Mouse (Mus musculus): ENCODE measurements around the gene Usp5. TPM values are rescaled to one million over a fixed set of nuclear protein-coding genes. Genes with fewer than 3 reads are reported as not detected.
"Not testable (repeated sequence)": the region's sequence is repeated elsewhere in the genome, so short reads cannot be mapped to it uniquely, and the experiment has no call there.

Gene Usp5
- total and polyA plus RNA-seq, 2 experiments from 2014 or later, result 191 to 215 TPM

DNA sequence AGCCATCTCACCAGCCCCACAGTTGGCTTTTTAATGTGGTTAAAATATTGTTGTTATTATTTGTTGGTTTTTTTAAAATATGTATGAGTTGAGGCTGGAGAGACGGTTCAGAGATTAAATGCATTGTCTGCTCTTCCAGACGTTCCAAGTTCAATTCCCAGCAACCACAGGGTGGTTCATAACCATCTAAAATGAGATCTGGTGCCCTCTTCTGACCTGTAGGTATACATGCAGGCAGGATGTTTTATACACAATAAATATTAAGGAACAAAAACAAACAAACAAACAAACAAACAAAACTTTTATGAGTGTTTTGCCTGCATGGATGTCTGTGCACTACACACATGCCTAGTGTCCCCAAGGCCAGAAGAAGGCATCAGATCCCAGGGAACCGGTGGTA, 26.2 kb downstream of the Usp5 start:
- no peak for TF ChIP-seq CTCF (IDR thresholded peaks at IDR 0.05; ENCODE audit: low read depth)
- DNase-seq, result no peak
- Histone ChIP-seq H3K4me2 (ENCODE audit: low read depth) (no peak overlapping the region), H3K9ac (no peak overlapping the region), H3K4me3 (ENCODE audit: low read depth, low read length) (no peak overlapping the region), H3K9me3 (ENCODE audit: low read length) (no peaks in the 10 kb centered on the region), H3K27me3 (ENCODE audit: insufficient read depth, low read length) (no peaks in the 10 kb centered on the region), H3K4me1 (ENCODE audit: insufficient read depth) (no peaks in the 10 kb centered on the region), H3K27ac (ENCODE audit: low read depth, low read length) (no peak overlapping the region), H3K36me3 (ENCODE audit: insufficient read depth) (no peaks in the 10 kb centered on the region)
- ATAC-seq, result no peak
- 77% methylated on average over 3 of the region's 3 CpGs for WGBS

DNA sequence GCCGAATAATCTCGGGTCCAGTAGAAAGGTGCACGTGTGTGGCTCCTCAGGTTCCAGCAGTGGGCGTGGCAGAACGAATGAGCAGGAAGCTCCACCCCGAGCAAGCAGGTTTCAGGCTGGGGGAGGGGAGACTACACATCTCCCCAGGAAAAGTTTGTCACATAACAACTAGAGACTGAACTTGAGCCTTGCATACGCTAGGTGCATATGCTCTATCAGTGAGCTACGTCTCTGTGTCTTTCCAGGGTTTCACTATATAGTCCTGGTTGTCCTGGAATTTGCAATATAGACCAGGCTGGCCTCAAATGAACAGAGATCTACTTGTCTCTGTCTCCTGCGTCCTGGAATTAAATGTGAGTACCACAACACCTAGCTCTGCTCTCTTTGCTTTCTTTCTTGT, 26.9 kb downstream of the Usp5 start:
- H3K4me2 ChIP-seq (ENCODE audit: low read depth); DNase-seq; H3K4me3 ChIP-seq (ENCODE audit: low read depth, low read length); H3K4me1 ChIP-seq (ENCODE audit: insufficient read depth); H3K27ac ChIP-seq (ENCODE audit: low read depth, low read length); ATAC-seq; H3K9ac ChIP-seq; H3K36me3 ChIP-seq (ENCODE audit: insufficient read depth); H3K9me3 ChIP-seq (ENCODE audit: low read length); H3K27me3 ChIP-seq (ENCODE audit: insufficient read depth, low read length): not testable (repeated sequence)
- WGBS, result 25% methylated on average over 4 of the region's 9 CpGs

DNA sequence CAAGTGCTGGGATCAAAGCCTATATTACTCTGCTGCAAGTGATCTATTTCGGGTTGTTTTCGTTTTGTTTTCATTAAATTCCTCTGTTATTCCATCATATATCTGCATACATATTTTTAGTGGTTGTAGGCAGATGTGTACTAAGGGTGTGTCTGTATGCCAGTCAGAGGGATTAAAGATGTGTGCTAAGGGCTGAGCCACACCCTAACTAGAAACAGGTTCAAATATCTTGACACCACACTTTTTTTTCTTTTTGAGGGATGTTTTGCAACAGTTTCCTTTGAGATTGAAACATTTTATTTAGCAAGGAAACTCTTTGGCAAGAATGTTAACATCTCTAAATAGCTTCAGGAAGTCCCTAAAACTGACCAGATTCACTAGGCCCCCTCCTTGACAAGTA, 33.1 kb downstream of the Usp5 start:
- WGBS, result 86% methylated on average over 2 of the region's 2 CpGs
- DNase-seq, result no peak
- TF ChIP-seq CTCF (IDR thresholded peaks at IDR 0.05; ENCODE audit: low read depth), result no peak
- Histone ChIP-seq H3K36me3 (ENCODE audit: insufficient read depth) (no peaks in the 10 kb centered on the region), H3K4me1 (ENCODE audit: insufficient read depth) (no peaks in the 10 kb centered on the region), H3K4me3 (ENCODE audit: low read depth, low read length) (no peak overlapping the region), H3K27me3 (ENCODE audit: insufficient read depth, low read length) (no peaks in the 10 kb centered on the region), H3K9me3 (ENCODE audit: low read length) (no peaks in the 10 kb centered on the region), H3K4me2 (ENCODE audit: low read depth) (no peak overlapping the region), H3K9ac (no peak overlapping the region), H3K27ac (ENCODE audit: low read depth, low read length) (no peak overlapping the region)
- ATAC-seq, result no peak

DNA sequence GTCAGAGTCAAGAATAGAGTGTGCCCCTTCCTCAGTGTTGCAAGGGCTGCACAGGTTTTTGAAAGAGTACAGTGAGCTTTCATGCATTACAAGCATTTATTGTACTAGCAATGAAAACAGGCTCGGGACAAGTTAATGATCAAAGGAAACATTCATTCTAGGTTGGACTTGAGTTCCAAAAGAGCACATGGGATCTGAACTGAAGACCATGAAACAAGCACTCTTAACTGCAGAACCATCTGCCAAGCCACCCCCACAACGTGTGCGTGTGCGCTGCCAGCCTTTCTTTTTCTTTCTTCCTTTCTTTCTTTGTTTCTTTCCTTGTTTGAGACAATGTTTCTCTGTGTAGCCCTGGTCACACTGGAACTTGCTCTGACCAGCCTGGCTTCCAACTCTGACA, 33.5 kb downstream of the Usp5 start:
- no peaks in the 10 kb centered on the region for H3K27me3 ChIP-seq (ENCODE audit: insufficient read depth, low read length)
- no peak for TF ChIP-seq CTCF (IDR thresholded peaks at IDR 0.05; ENCODE audit: low read depth)
- H3K4me2 ChIP-seq (ENCODE audit: low read depth), result no peak overlapping the region
- H3K9me3 ChIP-seq (ENCODE audit: low read length), result no peaks in the 10 kb centered on the region
- WGBS, result 42% methylated on average over 4 of the region's 4 CpGs
- DNase-seq, result no peak
- H3K9ac ChIP-seq, result no peak overlapping the region
- no peak overlapping the region for H3K27ac ChIP-seq (ENCODE audit: low read depth, low read length)
- H3K4me3 ChIP-seq (ENCODE audit: low read depth, low read length), result no peak overlapping the region
- no peak for ATAC-seq
- no peaks in the 10 kb centered on the region for H3K4me1 ChIP-seq (ENCODE audit: insufficient read depth)
- no peaks in the 10 kb centered on the region for H3K36me3 ChIP-seq (ENCODE audit: insufficient read depth)

DNA sequence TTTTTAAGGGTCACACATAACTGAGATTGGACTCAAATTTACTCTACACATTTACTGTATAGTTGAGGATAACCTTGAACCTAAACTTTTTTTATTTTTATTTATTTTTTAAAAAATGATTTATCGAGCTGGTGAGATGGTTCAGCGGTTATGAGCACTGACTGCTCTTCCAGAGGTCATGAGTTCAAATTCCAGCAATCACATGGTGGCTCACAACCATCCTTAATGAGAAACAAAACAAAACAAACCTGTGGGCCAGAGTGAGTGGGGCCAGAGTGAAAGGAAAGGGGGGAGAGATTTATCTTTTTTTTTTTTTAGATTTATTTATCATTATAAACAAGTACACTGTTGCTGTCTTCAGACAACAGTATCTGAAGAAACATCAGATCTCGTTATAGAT, 37.4 kb downstream of the Usp5 start:
- Histone ChIP-seq H3K27ac (ENCODE audit: low read depth, low read length) (no peak overlapping the region), H3K27me3 (ENCODE audit: insufficient read depth, low read length) (no peaks in the 10 kb centered on the region), H3K9ac (no peak overlapping the region), H3K36me3 (ENCODE audit: insufficient read depth) (no peaks in the 10 kb centered on the region), H3K4me3 (ENCODE audit: low read depth, low read length) (no peak overlapping the region), H3K4me1 (ENCODE audit: insufficient read depth) (no peaks in the 10 kb centered on the region), H3K9me3 (ENCODE audit: low read length) (no peaks in the 10 kb centered on the region), H3K4me2 (ENCODE audit: low read depth) (no peak overlapping the region)
- DNase-seq (no peak), ATAC-seq (no peak)
- no peak for TF ChIP-seq CTCF (IDR thresholded peaks at IDR 0.05; ENCODE audit: low read depth)
- WGBS, result 89% methylated on average over 3 of the region's 3 CpGs

DNA sequence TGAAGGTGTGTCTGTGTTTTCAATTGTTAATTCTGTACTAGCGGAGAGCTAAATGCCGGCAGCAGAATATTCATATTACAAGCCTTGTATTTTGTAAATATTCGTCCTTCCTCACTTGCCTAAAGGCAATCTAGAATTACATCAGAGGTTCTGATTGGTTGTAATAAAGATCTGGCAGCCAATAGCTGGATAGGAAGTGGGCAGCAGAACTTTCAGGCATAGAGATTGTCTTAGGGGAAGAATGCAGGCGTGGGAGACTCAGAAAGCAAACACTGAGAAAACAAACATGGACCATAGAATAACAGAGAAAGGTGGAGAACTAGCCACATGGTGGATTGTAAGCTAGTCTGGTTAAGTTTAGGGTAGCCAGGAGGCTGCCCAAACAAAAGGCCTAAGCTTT, 39.2 kb downstream of the Usp5 start:
- no peak for ATAC-seq
- no peaks in the 10 kb centered on the region for H3K27me3 ChIP-seq (ENCODE audit: insufficient read depth, low read length)
- no peak for TF ChIP-seq CTCF (IDR thresholded peaks at IDR 0.05; ENCODE audit: low read depth)
- H3K4me1 ChIP-seq (ENCODE audit: insufficient read depth), result no peaks in the 10 kb centered on the region
- H3K27ac ChIP-seq (ENCODE audit: low read depth, low read length), result no peak overlapping the region
- H3K4me2 ChIP-seq (ENCODE audit: low read depth), result no peak overlapping the region
- H3K36me3 ChIP-seq (ENCODE audit: insufficient read depth), result no peaks in the 10 kb centered on the region
- no peaks in the 10 kb centered on the region for H3K9me3 ChIP-seq (ENCODE audit: low read length)
- 75% methylated on average over 4 of the region's 4 CpGs for WGBS
- no peak overlapping the region for H3K9ac ChIP-seq
- no peak overlapping the region for H3K4me3 ChIP-seq (ENCODE audit: low read depth, low read length)
- no peak for DNase-seq

DNA sequence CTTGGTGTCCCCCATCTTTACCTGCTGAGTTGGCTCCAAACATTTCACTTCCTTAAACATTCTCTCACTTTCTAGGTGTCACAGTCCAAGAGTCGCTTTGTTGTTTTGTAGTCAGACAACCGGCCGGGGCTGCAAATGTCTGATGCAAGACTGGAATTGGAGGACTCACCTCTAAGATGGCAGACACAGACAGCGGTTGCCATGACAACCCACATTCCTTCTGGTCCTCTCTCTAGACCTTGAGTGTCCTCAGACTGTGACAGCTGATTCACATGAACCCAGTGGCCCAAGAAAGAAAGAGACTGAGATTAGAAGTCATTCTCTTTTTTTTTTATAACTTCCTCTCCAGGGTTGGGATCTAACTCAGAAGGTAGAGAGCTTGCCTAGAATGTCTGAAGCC, 39.8 kb downstream of the Usp5 start:
- no peak for ATAC-seq
- WGBS, result 79% methylated on average over 4 of the region's 4 CpGs
- no peak overlapping the region for H3K4me2 ChIP-seq (ENCODE audit: low read depth)
- no peak overlapping the region for H3K4me3 ChIP-seq (ENCODE audit: low read depth, low read length)
- H3K4me1 ChIP-seq (ENCODE audit: insufficient read depth), result no peaks in the 10 kb centered on the region
- H3K9ac ChIP-seq, result no peak overlapping the region
- no peak for TF ChIP-seq CTCF (IDR thresholded peaks at IDR 0.05; ENCODE audit: low read depth)
- H3K27me3 ChIP-seq (ENCODE audit: insufficient read depth, low read length), result no peaks in the 10 kb centered on the region
- no peak overlapping the region for H3K27ac ChIP-seq (ENCODE audit: low read depth, low read length)
- H3K36me3 ChIP-seq (ENCODE audit: insufficient read depth), result no peaks in the 10 kb centered on the region
- no peaks in the 10 kb centered on the region for H3K9me3 ChIP-seq (ENCODE audit: low read length)
- DNase-seq, result no peak

DNA sequence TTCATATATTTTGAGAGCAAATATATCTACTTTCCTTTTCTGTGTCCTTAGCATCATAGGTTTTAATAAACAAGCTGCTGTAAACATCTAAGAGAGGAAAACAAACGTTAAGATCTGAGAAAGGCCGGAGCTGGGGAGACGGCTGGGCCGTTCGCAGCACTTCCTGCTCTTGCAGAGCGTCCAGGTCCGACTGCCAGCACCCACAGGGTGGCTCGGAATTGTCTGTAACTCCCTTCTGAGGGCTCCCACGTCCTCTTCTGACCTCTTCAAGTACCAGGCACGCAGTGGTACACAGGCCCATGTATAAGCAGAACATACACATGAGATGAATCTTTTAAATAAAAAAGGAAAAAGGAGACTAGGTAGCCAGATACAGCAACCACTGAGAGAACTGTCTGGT, 41.6 kb downstream of the Usp5 start:
- Histone ChIP-seq H3K4me2 (ENCODE audit: low read depth) (no peak overlapping the region), H3K9ac (no peak overlapping the region), H3K4me1 (ENCODE audit: insufficient read depth) (no peaks in the 10 kb centered on the region), H3K36me3 (ENCODE audit: insufficient read depth) (no peaks in the 10 kb centered on the region), H3K27ac (ENCODE audit: low read depth, low read length) (no peak overlapping the region), H3K4me3 (ENCODE audit: low read depth, low read length) (no peak overlapping the region), H3K27me3 (ENCODE audit: insufficient read depth, low read length) (no peaks in the 10 kb centered on the region), H3K9me3 (ENCODE audit: low read length) (no peaks in the 10 kb centered on the region)
- 80% methylated on average over 10 of the region's 10 CpGs for WGBS
- TF ChIP-seq CTCF (IDR thresholded peaks at IDR 0.05; ENCODE audit: low read depth), result no peak
- ATAC-seq (no peak), DNase-seq (no peak)
